Mouse (Mus musculus) lung, postnatal 0 days (tissue): ENCODE measurements around the gene Tmem56. TPM values are rescaled to one million over a fixed set of nuclear protein-coding genes. Genes with fewer than 3 reads are reported as not detected.

ENCODE experiments used
- ATAC-seq: fragments of 200-750 bp; cut with Nextera tagmentation; 2 replicates; pipeline ENCODE4 v1.8.0; 2017; ENCODE audit warnings: moderate library complexity
- DNase-seq: peaks from one replicate; pipeline ENCODE4 v3.0.0-alpha.2; 2016; ENCODE audit warnings: low spot score
- H3K27ac ChIP-seq: fragments of 300-500 bp; sonication (generic); 2 replicates; pipeline ENCODE4 v1.5.1; 2014; ENCODE audit warnings: antibody characterized with exemption, mild to moderate bottlenecking, low read length, mixed read lengths
- H3K27me3 ChIP-seq: fragments of 300-500 bp; sonication (generic); replicated peaks from 2 replicates; pipeline ENCODE4 v1.6.1; 2014; ENCODE audit warnings: low read length, mixed read lengths; ENCODE audit not compliant: insufficient read depth
- H3K36me3 ChIP-seq: fragments of 300-500 bp; sonication (generic); 2 replicates; pipeline ENCODE4 v1.6.1; 2014; ENCODE audit warnings: low read length, mixed read lengths; ENCODE audit not compliant: insufficient read depth
- H3K4me1 ChIP-seq: fragments of 300-500 bp; sonication (generic); 2 replicates; pipeline ENCODE4 v1.6.1; 2014; ENCODE audit warnings: antibody characterized with exemption, low read depth, low read length, mixed read lengths; ENCODE audit not compliant: insufficient read depth
- H3K4me2 ChIP-seq: fragments of 300-500 bp; sonication (generic); replicated peaks from 2 replicates; pipeline ENCODE4 v1.6.1; 2014; ENCODE audit warnings: low read depth, mild to moderate bottlenecking, low read length, moderate library complexity, mixed read lengths
- H3K4me3 ChIP-seq: fragments of 300-500 bp; sonication (generic); 2 replicates; pipeline ENCODE4 v1.5.1; 2014; ENCODE audit warnings: low read depth, low read length
- H3K9ac ChIP-seq: fragments of 300-500 bp; sonication (generic); replicated peaks from 2 replicates; pipeline ENCODE4 v1.6.1; 2014; ENCODE audit warnings: low read depth, mild to moderate bottlenecking
- H3K9me3 ChIP-seq: fragments of 300-500 bp; sonication (generic); 2 replicates; pipeline ENCODE4 v1.6.1; 2016; ENCODE audit warnings: low read length, mixed read lengths
- CTCF ChIP-seq: IDR thresholded peaks from 2 replicates; pipeline ENCODE4 v1.5.1; 2016; ENCODE audit warnings: antibody characterized with exemption, mild to moderate bottlenecking
- EP300 ChIP-seq: IDR thresholded peaks from 2 replicates; pipeline ENCODE4 v1.6.1; 2016; ENCODE audit warnings: antibody characterized with exemption, mild to moderate bottlenecking, control low read depth
- WGBS: fragments of 180-500 bp; shearing (Covaris S2); extraction: QIAGEN DNeasy Blood & Tissue Kit; methylation state at CpG from one replicate; pipeline ENCODE4 v1.1.7; 2014; 5-methylcytosine and 5-hydroxymethylcytosine counted together
- polyA plus RNA-seq: library from polyadenylated mRNA; unstranded; fragments of >200 nt; fragmentation: Nextera tagmentation; extraction: Ambion mirVana; gene quantifications from 2 replicates; pipeline ENCODE4 v1.2.1, GENCODE M21; 2015

Gene Tmem56
- polyA plus RNA-seq, 1 experiment from 2014 or later, result 1.5 TPM

DNA sequence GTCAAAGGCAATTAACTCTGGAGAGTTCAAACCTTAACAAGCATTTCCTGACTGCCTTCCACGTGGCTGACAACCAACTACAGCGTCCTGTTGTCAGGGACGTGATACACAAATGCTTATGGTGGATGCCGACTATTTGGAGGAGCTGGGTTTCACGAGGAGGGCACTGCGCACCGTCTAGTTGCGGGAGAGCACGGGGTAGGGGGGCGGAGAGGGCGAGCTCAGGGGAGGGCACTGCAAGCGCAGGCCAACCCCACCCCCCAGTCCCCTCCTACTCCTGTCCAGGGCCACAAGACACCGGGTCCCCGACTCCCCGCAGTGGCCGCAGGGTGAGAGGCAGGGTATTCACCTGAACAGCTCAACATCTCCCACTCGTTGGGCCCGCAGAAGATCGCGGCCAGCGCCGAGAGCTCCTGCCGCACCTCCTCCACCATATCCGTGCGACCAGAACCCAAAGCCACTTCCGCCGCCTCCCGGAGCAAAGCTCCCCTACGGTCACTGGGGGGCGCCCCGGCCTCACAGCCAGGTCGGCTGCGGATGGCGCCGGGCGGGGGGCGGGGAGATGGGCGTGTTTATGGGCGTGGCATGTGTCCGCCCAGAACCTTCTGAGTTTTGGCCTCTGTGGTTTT lies 111.5 kb downstream of the Tmem56 start, which contains the start of gene Rwdd3:
Gene Rwdd3 (minus strand): TSS at position 453 of the 629 bp plus-strand sequence.
- WGBS, result 2% methylated on average over 40 of the region's 40 CpGs
- peak within 1 kb of the TSS; percentile 86 for H3K4me2 ChIP-seq
- peak within 1 kb of the TSS; percentile 57 for H3K4me3 ChIP-seq
- ATAC-seq, result peak; percentile 96
- TF ChIP-seq CTCF (peak; percentile 95), EP300 (no peak)
- H3K9ac ChIP-seq, result peak within 1 kb of the TSS; percentile 27
- H3K27ac ChIP-seq, result peak within 1 kb of the TSS; percentile 39; the same call in 1 of the 2 replicates
- no peaks in the 10 kb centered on the region for H3K36me3 ChIP-seq
- no peaks in the 10 kb centered on the region for H3K4me1 ChIP-seq
- DNase-seq, result peak; percentile 91
- no peaks in the 10 kb centered on the region for H3K9me3 ChIP-seq
- no peaks in the 10 kb centered on the region for H3K27me3 ChIP-seq

GRCm38 (mm10) chr3:121170631-121171030 lies 112.3 kb downstream of the Tmem56 start:
- no peak for TF ChIP-seq CTCF
- no peak for TF ChIP-seq EP300
- no peak overlapping the region for H3K4me3 ChIP-seq
- DNase-seq, result no peak

GRCm38 (mm10) chr3:121169092-121169942 lies 113.6 kb downstream of the Tmem56 start:
- no peak for DNase-seq
- Histone ChIP-seq H3K36me3 (no peaks in the 10 kb centered on the region), H3K4me2 (no peak overlapping the region), H3K27me3 (no peaks in the 10 kb centered on the region), H3K9ac (no peak overlapping the region), H3K9me3 (no peaks in the 10 kb centered on the region), H3K4me3 (no peak overlapping the region), H3K4me1 (no peaks in the 10 kb centered on the region), H3K27ac (no peak overlapping the region)
- WGBS, result 69% methylated on average over 15 of the region's 15 CpGs
- no peak for ATAC-seq
- TF ChIP-seq CTCF (no peak), EP300 (no peak)

More at GRCm38 (mm10) chr3:121170631-121171030, 112.3 kb downstream of the Tmem56 start:
- no peaks in the 10 kb centered on the region for H3K9me3 ChIP-seq
- ATAC-seq, result no peak
- H3K27me3 ChIP-seq, result no peaks in the 10 kb centered on the region
- H3K9ac ChIP-seq, result no peak overlapping the region
- no peak overlapping the region for H3K4me2 ChIP-seq
- no peaks in the 10 kb centered on the region for H3K4me1 ChIP-seq
- 49% methylated on average over 7 of the region's 7 CpGs for WGBS
- no peak overlapping the region for H3K27ac ChIP-seq
- no peaks in the 10 kb centered on the region for H3K36me3 ChIP-seq

- H3K9me3 ChIP-seq, result no peaks in the 10 kb centered on the region
- H3K4me2 ChIP-seq, result no peak overlapping the region
- no peaks in the 10 kb centered on the region for H3K27me3 ChIP-seq
- DNase-seq (no peak), ATAC-seq (no peak)
- H3K4me3 ChIP-seq, result no peak overlapping the region
- 75% methylated on average over 8 of the region's 8 CpGs for WGBS
- no peak overlapping the region for H3K9ac ChIP-seq
- TF ChIP-seq EP300, result no peak
- TF ChIP-seq CTCF, result no peak
- H3K27ac ChIP-seq, result no peak overlapping the region
- no peaks in the 10 kb centered on the region for H3K4me1 ChIP-seq
- no peaks in the 10 kb centered on the region for H3K36me3 ChIP-seq
Measured at GRCm38 (mm10) chr3:121168581-121168980, 114.3 kb downstream of the Tmem56 start.

GRCm38 (mm10) chr3:121163271-121163819 lies 119.6 kb downstream of the Tmem56 start:
- no peaks in the 10 kb centered on the region for H3K9me3 ChIP-seq
- H3K4me3 ChIP-seq, result no peak overlapping the region
- no peaks in the 10 kb centered on the region for H3K4me1 ChIP-seq
- H3K36me3 ChIP-seq, result no peaks in the 10 kb centered on the region
- peak; percentile 73 for DNase-seq
- H3K27ac ChIP-seq, result no peak overlapping the region
- 36% methylated on average over 7 of the region's 7 CpGs for WGBS
- H3K27me3 ChIP-seq, result no peaks in the 10 kb centered on the region
- no peak overlapping the region for H3K4me2 ChIP-seq
- TF ChIP-seq CTCF, result peak; percentile 89
- no peak for TF ChIP-seq EP300
- no peak for ATAC-seq
- H3K9ac ChIP-seq, result no peak overlapping the region

DNA sequence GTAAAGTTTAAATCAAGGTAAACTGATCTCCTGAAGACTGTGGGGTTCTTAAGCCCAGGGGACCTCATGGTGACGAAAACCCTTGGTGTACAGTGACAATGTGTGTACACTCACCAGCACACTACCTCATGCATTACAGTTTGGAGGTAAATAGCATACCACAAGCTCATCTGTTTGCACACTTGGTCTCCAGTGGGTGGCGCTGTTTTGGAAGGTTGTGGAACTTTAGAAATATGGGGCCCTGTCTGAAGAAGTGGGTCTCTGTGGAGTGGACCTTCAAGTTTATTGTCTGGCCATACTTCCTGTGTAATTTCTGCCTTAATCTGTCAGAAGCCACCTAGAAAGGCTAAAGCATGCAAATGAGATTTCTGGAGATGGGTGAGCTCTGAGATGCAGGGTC lies 121.2 kb downstream of the Tmem56 start:
- DNase-seq (no peak), ATAC-seq (no peak)
- Histone ChIP-seq H3K4me3 (no peak overlapping the region), H3K9ac (no peak overlapping the region), H3K36me3 (no peaks in the 10 kb centered on the region), H3K4me1 (no peaks in the 10 kb centered on the region), H3K9me3 (no peaks in the 10 kb centered on the region), H3K4me2 (no peak overlapping the region), H3K27me3 (no peaks in the 10 kb centered on the region), H3K27ac (no peak overlapping the region)
- WGBS, result 40% methylated on average over 2 of the region's 2 CpGs
- TF ChIP-seq EP300, result no peak
- TF ChIP-seq CTCF, result peak; percentile 56
